Mouse (Mus musculus): Measurements from ENCODE around the gene Tspyl3.

DNA sequence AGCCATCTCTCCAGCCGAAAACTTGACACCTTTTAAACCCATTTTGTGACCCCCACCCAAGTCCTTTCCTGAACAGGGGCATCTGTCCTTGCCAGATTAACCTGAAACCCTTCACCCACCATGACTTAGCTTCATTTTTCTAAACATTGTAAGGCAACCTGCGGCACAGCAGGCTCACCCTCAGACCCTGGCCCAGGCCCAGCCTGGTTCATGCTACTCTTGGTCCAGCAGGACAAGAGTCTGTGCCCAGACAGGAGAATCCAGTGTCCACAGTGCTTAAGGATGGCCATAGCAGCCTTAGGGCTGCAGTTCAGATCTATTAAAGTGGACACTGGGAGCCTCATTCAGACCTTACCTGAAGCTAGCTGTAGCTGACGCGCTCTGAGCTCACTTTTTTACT, 11.9 kb downstream of the Tspyl3 start:
- TF ChIP-seq MAX (IDR thresholded peaks at IDR 0.05; ENCODE audit: low read length) (no peak), CTCF (IDR thresholded peaks at IDR 0.05 in 2 of 3, conservative IDR thresholded peaks at IDR 0.05 in 1 of 3; ENCODE audit: control insufficient read depth in 1 of 3, insufficient read depth in 1 of 3, low read depth in 2 of 3, low read length in 3 of 3, poor library complexity in 1 of 3, severe bottlenecking in 1 of 3) (no peak)
